Mouse (Mus musculus) large intestine, adult 2 months (tissue): ENCODE measurements around the gene Hrh3. TPM values are rescaled to one million over a fixed set of nuclear protein-coding genes. Genes with fewer than 3 reads are reported as not detected.

Experiments
- DNase-seq: peaks from one replicate; pipeline ENCODE4 v3.0.0-alpha.2; 2012; ENCODE audit warnings: low read depth, low spot score
- WGBS: fragments of 180-500 bp; shearing (Covaris S2); methylation state at CpG from one replicate; pipeline ENCODE4 v1.1.7; 2018; 5-methylcytosine and 5-hydroxymethylcytosine counted together
- polyA plus RNA-seq: library from polyadenylated mRNA; depleted of rRNA; stranded (reverse); fragments of >200 nt; gene quantifications from 2 replicates; pipeline ENCODE4 v1.2.3, GENCODE M21; 2012; rRNA removed

Gene Hrh3
- 0.10 TPM in 1 of 2 replicates, not detected in the other for polyA plus RNA-seq

- under 1% methylated on average over 87 of the region's 87 CpGs for WGBS
- no peak for DNase-seq
Observed at GRCm38 (mm10) chr2:180103978-180104658, at the start of gene Hrh3. Gene Hrh3, minus strand, starts transcription at chr2:180104488.

DNA sequence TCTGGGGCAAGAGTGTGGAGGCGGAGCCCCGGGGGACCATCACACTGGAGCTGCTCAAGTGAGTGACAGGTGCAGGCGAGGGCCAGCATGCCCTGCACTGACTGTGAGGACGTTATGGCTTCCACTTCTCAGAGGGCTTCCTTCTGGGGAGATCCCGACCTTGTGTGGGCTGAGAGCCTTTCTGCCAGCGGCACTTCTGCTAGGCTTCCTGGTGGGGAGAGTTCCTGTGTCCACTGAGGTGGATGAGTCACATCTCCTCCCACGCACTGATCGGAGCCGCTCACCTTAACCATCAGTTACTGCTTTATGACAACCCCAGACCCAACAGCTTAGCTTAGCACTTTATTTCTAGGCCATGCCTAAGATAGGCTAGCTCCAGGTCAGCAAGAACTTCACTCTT lies 44.3 kb upstream of the Hrh3 start:
- no peak for DNase-seq
- 80% methylated on average over 9 of the region's 9 CpGs for WGBS

DNA sequence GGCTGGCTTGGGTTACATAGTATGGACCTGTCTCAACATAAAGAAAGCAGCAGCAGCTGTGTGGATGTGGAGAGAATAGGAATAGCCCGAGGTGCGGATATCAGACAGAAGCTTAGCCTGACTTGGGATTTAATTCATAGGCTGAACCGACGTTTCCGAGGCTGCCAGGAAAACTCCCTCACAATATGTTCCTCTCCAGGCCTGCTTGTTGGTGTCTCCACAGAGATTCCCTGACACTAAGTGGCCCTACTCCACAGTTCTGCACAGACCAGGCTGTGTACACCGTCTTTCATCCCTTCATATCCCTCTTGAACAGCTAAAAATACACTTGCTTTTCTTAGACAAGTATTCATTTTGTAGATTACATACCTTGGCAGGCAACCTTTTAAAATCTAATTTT lies 43.1 kb upstream of the Hrh3 start:
- 87% methylated on average over 6 of the region's 6 CpGs for WGBS
- no peak for DNase-seq

DNA sequence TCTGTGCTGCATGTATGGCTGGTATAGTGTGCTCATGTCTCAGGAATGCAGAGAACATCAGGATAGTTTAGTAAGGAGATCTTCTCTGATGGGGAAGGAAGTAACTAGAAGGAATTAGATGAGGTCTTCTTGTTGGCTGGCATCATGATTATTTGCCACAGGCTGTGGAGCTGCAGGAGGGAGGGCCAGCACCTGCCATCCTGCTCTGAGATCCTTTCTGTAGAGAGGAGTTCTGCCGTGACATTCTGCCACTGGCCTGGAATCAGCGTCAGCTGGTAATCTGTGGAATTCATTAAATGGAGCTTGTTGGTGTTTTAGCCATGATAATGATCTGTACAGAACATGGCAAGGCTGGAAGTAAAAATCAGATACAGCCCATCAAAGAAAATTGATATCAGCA lies 41.8 kb upstream of the Hrh3 start:
- WGBS = 97% methylated on average over 2 of the region's 2 CpGs
- no peak for DNase-seq

DNA sequence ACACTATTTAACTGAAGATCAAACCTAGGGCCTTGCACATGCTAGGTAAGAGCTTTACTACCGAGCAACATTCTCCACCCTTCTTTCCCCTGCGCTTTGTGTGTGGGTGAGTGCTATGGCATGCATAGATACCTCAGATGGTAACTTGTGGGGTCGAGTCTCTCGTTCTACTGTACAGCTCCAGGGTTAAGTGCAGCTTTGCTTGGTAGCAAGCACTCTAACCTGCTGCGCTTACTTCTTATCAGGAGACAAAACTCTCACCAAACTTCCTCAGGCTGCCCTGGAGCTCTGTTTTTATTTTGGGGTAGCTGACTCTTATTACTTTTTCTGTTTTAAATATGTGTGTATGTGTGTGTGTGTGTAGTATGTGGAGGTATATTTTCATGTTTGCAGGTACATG lies 31.1 kb upstream of the Hrh3 start:
- 83% methylated on average over 5 of the region's 5 CpGs for WGBS
- no peak for DNase-seq

DNA sequence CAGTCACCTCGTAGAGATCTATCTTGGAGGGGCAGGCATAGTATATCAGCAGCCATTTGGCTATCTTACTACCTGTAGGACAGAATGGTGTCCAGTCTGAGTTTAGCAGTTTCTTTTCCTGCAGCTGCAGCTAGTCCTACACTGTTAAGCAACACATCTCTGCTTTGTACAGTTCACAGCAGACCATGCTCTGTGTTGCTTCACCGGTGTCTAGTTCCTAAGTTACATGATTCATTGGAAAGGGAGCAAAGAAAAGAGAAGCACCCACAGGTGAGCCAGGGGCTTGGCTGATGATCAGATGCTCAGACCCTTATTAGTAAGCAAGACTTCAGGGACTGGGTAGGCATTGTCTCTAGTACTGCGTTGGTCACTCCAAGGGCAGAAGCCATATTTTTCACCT lies 29.6 kb upstream of the Hrh3 start:
- WGBS = 89% methylated on average over 3 of the region's 3 CpGs

GRCm38 (mm10) chr2:180133231-180133630 lies 28.9 kb upstream of the Hrh3 start:
- 97% methylated on average over 4 of the region's 4 CpGs for WGBS
- no peak for DNase-seq

More for the DNA sequence above, 29.6 kb upstream of the Hrh3 start:
- DNase-seq = no peak

GRCm38 (mm10) chr2:180127675-180128074 lies 23.4 kb upstream of the Hrh3 start:
- 54% methylated on average over 1 of the region's 1 CpGs for WGBS
- DNase-seq = no peak

- 34% methylated on average over 4 of the region's 4 CpGs for WGBS
- no peak for DNase-seq
Observed at GRCm38 (mm10) chr2:180126195-180126594, 21.9 kb upstream of the Hrh3 start.

DNA sequence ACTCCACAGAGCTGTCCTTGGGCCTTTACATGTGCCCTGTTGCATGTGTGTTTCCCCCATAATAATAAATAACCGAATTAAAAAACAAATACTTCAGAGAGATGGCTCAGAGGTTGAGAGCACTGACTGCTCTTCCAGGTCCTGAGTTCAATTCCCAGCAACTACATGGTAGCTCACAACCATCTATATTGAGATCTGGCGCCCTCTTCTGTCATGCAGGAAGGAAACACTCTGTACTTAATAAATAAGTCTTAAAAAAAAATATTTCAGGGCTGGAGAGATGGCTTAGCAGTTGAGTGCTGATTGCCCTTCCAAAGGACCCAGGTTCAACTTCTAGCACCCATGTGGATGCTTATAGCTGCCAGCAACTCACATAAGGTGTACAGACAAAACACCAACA lies 19.9 kb upstream of the Hrh3 start:
- DNase-seq = no peak
- 94% methylated on average over 2 of the region's 2 CpGs for WGBS

- DNase-seq = no peak
- WGBS = 21% methylated on average over 5 of the region's 5 CpGs
Observed at GRCm38 (mm10) chr2:180120292-180120761, 16.0 kb upstream of the Hrh3 start.

DNA sequence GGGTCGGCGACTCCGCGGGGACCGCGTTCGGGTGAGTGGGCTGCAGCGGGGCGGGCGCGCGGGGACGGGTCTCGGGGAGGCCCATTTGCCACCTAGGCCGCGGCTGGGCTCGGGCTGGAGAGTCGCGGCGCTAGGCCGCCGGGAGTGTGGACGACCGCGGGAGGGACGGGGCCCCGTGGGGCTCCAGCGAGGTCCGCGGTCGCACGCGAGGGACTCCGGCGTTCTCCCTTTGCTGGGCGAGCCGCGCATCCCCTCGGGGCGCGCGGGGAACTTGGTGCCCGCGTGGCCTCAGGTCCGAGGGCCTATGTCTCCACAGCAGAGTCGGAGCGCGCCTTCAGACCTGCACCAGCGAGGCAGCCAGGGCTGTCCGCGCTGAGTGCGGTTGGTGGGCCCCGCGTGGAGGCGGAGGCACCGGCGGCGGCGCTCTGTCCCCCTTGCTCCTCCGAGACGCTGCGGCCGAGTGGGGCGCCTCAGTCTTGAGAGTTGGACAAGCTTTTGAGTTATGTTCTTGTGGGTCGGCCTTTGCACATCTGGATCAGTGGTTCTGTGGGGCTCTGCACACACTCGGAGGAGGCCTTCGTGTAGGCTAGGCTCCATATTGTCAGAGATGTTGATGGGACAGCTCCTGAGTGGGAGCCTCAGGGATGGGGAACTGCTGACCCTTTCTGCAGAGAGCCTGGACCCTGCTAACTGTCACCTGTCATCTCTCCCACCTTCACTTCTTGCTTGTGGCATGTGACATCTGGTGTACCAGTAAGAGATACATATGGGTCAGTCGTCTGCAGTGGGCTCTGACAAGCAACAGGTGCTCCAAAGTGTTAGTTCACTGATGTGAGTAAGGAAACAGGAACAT lies 15.4 kb upstream of the Hrh3 start:
- DNase-seq = no peak
- WGBS = 1% methylated on average over 68 of the region's 68 CpGs

GRCm38 (mm10) chr2:180118661-180119438 lies 14.6 kb upstream of the Hrh3 start, which contains the start of gene Osbpl2:
Gene Osbpl2, plus strand, starts transcription at chr2:180119306.
- WGBS = 1% methylated on average over 54 of the region's 55 CpGs

DNA sequence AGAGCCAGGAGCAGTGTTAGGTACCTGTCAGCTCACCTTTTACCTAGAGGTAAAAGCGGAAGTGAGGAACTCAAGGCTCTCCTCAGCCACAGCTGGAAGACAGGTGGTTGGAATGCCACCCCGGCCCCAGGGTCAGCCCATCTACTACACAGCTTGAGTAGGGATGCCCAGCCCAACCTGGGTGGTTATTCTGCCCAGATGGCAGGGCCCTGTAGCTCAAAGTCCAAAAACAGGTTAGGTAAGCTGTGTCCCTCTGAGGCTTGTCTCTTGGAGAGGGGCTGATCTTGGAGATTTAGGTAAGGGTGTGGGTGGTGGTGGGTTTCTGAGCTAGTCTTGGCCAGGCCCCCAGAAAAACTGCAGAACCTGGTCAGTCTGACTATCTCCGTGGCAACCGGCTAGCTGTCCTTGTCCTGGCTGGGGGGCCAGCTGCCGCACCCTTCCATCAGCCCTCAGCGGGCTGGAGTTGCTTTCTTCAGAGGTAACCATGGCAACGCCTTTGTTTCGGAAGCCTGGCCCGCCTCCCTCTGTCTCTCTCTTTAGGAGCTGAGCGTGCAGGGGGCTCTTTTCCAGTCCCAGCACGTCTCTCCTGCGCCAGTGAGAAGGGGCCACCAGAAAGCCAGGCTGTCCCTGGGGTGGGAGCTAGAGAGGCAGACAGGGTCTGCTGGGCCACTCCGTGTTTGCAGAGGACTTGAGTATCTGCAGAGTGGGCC lies 13.4 kb upstream of the Hrh3 start:
- WGBS = 9% methylated on average over 13 of the region's 13 CpGs
- DNase-seq = no peak

More at GRCm38 (mm10) chr2:180118661-180119438, 14.6 kb upstream of the Hrh3 start, which contains the start of gene Osbpl2:
- DNase-seq = peak; percentile 97

DNA sequence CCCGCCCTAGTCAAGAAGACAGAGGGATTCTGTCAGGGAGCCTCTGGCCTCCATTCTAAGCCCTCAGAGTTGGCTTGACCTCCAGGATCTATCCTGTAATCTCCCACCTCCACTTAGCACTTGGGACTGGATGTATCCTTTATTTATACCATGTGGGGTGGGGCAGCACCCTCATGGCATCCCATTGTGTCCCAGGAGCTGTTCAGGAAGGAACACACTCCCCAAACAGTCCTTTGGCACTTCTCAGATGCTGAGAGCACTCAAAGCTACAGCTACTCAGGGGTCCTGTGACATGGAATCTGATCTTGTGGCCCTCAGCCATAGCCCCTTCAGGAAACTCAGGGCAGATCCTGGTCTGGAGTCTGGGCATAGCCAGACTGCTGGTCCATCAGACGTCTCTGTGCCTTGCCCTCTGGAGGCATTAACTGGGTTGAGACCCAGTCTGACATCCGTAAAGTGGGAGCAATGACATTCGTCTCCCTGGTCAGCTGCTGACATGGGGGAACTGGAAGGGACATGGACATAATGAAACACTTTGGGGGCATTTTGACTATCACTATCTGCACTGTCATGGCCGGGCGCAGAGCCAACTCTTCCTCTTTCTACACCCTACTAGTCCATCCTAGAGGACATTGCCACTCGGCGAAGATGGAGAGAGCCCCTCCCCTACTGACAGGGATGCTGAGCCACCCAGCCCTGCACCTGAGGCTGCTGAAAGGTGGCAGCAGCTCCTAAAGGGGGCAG lies 12.6 kb upstream of the Hrh3 start:
- no peak for DNase-seq
- 57% methylated on average over 8 of the region's 8 CpGs for WGBS

DNA sequence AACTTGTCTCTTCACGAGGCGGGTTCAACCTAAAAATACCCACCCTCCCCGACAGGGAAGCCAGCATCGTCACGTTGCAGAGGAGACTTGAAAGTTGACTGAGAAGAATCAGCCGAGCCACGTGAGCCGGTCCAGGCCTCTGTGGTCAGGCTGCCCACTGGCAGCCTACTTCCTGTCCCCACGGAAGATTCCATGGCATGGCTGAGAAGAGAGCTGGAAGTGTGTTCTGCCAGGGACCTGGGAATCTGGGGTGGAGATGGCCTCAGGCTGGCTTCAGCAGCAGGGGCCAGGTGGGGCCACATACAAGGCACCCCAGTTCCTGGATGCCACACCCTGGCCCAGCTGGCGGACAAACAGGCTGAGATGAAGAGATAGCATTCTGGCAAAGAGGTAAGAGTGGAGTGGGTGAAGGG lies 11.8 kb upstream of the Hrh3 start:
- no peak for DNase-seq

DNA sequence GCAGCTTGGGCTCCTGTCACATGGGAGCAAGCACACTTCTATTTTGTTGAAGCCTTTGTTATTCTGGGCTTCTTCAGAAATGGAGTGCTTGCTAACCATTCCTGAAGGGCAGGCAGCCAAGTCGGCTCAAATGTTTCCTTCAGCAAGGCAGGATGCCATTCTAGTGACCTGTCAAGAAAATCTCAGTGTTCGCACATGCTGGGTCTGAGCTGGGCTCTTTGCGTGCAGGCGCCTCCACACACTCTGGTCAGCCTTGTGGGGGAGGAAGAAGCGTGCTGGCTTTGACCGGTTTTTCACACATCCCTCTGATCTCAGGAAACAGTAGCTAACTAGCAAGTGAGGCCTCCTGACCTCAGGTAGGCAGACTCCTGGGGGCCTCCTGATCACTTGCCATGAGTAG lies 11.0 kb upstream of the Hrh3 start:
- 58% methylated on average over 6 of the region's 6 CpGs for WGBS
- no peak for DNase-seq

More for the DNA sequence above, 11.8 kb upstream of the Hrh3 start:
- 35% methylated on average over 10 of the region's 10 CpGs for WGBS
